Mouse (Mus musculus) embryonic facial prominence, embryonic 15.5 days (tissue): ENCODE measurements around the gene Oxa1l. TPM values are rescaled to one million over a fixed set of nuclear protein-coding genes. Genes with fewer than 3 reads are reported as not detected.
"Not testable (repeated sequence)": the region's sequence is repeated elsewhere in the genome, so short reads cannot be mapped to it uniquely, and the experiment has no call there.

ENCODE experiments used
- ATAC-seq: fragments of 200-750 bp; cut with Nextera tagmentation; 2 replicates; pipeline ENCODE4 v1.8.0; 2017; ENCODE audit warnings: low read depth, moderate TSS enrichment; ENCODE audit not compliant: insufficient number of reproducible peaks, low FRiP score, low TSS enrichment
- H3K27ac ChIP-seq: fragments of 300-500 bp; sonication (generic); replicated peaks from 2 replicates; pipeline ENCODE4 v1.5.1; 2015; ENCODE audit warnings: mild to moderate bottlenecking, inconsistent platforms
- H3K27me3 ChIP-seq: fragments of 300-500 bp; sonication (generic); 2 replicates; pipeline ENCODE4 v1.6.1; 2015; ENCODE audit warnings: inconsistent platforms
- H3K36me3 ChIP-seq: fragments of 300-500 bp; sonication (generic); 2 replicates; pipeline ENCODE4 v1.6.1; 2015; ENCODE audit warnings: mild to moderate bottlenecking, inconsistent platforms
- H3K4me1 ChIP-seq: fragments of 300-500 bp; sonication (generic); 2 replicates; pipeline ENCODE4 v1.6.1; 2015; ENCODE audit warnings: inconsistent platforms
- H3K4me2 ChIP-seq: fragments of 300-500 bp; sonication (generic); replicated peaks from 2 replicates; pipeline ENCODE4 v1.6.1; 2015; ENCODE audit warnings: mild to moderate bottlenecking, inconsistent platforms
- H3K4me3 ChIP-seq: fragments of 300-500 bp; sonication (generic); replicated peaks from 2 replicates; pipeline ENCODE4 v1.5.1; 2015; ENCODE audit warnings: mild to moderate bottlenecking, inconsistent platforms
- H3K9ac ChIP-seq: fragments of 300-500 bp; sonication (generic); 2 replicates; pipeline ENCODE4 v1.6.1; 2015; ENCODE audit warnings: inconsistent platforms
- H3K9me3 ChIP-seq: fragments of 300-500 bp; sonication (generic); replicated peaks from 2 replicates; pipeline ENCODE4 v1.6.1; 2016; ENCODE audit warnings: inconsistent platforms
- WGBS: fragments of 180-500 bp; shearing (Covaris S2); methylation state at CpG from one replicate; pipeline ENCODE4 v1.1.7; 2015; 5-methylcytosine and 5-hydroxymethylcytosine counted together
- polyA plus RNA-seq: library from polyadenylated mRNA; unstranded; fragments of >200 nt; fragmentation: Nextera tagmentation; extraction: Ambion mirVana; gene quantifications from 2 replicates; pipeline ENCODE4 v1.2.1, GENCODE M21; 2015

The Oxa1l gene
- polyA plus RNA-seq, 1 experiment from 2014 or later, result 44.4 TPM

DNA sequence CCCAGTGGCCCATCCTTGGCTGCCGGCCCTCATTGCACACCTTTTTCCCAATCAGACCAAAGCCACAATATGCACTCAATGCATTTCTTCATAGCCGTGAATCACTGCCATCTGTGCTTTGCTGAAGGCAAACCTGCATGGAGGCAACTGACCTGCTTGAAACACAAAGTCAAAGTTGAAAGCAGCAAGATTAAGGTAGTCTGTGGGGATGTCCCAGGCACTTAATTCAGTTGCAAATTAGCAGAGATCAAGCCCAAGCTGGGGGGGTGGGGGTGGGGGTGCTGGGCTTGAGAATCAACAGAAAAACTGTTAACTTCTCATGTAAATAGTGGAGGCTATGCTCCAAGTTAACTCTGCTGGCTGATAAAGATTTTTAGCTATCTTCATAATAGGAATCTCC lies 18.8 kb upstream of the Oxa1l start:
- H3K9ac ChIP-seq, H3K27ac ChIP-seq, H3K27me3 ChIP-seq, H3K36me3 ChIP-seq, H3K4me3 ChIP-seq, H3K9me3 ChIP-seq, H3K4me2 ChIP-seq, ATAC-seq, H3K4me1 ChIP-seq: not testable (repeated sequence)
- 35% methylated on average over 2 of the region's 2 CpGs for WGBS

DNA sequence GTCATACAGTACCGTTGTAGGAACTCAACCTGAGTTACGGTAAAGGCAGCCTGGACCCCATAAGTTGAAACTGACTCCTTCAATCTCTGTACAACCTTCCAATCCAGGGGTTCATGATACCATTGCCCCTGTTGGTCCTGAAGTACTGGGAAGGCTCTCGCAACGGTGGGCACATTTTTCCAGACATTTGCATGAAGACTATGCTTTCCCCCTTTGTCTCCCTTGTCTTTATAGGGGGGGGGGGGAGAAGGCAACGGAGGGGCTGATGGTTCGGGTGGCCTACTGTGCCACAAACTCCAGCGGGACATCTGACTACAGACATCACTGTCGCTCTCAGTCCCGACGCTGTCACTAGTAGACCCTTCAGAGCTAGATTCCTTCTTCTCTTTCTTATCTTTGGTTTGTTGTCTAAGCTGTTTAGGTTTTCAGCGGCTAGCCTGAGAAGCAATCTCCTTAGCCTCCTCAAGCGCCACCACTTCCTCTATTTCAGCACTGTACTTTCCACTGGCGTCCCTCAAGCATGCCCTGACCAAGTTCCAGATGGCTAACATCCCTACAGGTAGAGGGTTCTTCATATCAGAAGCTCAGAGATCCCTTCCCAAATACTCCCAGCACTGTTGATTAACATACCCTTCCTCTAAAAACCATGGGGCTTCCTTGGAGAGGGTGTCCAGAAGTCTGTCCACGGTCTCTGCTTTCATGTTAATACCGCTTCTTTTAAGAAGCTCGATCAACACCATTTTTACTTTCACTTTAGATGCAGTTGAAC lies 9.7 kb upstream of the Oxa1l start:
- H3K9ac ChIP-seq, H3K4me3 ChIP-seq, H3K36me3 ChIP-seq, H3K27me3 ChIP-seq, H3K27ac ChIP-seq, H3K4me2 ChIP-seq, ATAC-seq, H3K9me3 ChIP-seq, H3K4me1 ChIP-seq: not testable (repeated sequence)
- WGBS, result 93% methylated on average over 16 of the region's 16 CpGs

DNA sequence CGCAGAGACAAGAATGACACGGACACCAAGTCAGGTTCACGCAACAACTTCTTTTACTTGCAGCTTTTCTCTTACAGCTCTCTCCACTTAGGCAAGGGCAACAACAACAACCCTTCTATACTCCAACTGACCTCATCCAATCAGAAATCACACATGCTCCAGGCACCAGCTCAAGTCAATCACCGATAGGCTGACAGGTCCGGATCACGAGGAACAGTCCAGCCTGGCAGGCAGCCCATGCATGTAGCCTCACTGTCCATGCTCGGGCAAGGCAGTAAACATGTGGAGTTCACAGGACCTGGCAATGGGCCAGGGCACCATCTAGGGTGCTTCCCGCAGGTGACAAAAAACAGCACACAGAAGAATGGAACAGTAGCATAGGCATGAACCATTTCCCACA lies 8.3 kb upstream of the Oxa1l start:
- no peaks in the 10 kb centered on the region for H3K27me3 ChIP-seq
- 82% methylated on average over 8 of the region's 8 CpGs for WGBS
- ATAC-seq, result no peak
- H3K4me1 ChIP-seq, result no peaks in the 10 kb centered on the region
- no peak overlapping the region for H3K9ac ChIP-seq
- no peak overlapping the region for H3K4me3 ChIP-seq
- no peaks in the 10 kb centered on the region for H3K9me3 ChIP-seq
- H3K36me3 ChIP-seq, result no peaks in the 10 kb centered on the region
- H3K4me2 ChIP-seq, result no peak overlapping the region
- no peak overlapping the region for H3K27ac ChIP-seq

DNA sequence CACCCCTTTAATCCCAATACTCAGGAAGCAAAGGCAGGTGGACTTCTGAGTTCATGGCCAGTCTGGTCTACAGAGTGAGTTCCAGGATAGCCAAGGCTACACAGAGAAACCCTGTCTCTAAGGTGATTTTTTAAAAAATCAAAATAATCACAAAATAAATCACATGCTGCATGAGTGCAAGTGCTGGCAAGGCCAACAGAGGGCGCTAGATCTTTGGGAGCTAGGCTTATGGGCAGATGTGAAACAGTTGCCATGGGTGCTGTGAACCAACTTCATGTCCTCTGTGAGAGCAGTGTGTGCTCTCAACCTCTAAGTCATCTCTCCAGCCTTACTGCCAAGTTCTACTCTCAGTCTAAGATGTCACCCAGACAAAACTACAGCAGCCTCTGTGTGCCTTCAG lies 6.2 kb upstream of the Oxa1l start:
- Histone ChIP-seq H3K27ac (no peak overlapping the region), H3K27me3 (no peaks in the 10 kb centered on the region), H3K9ac (no peak overlapping the region), H3K4me3 (no peak overlapping the region), H3K9me3 (no peaks in the 10 kb centered on the region), H3K36me3 (no peaks in the 10 kb centered on the region), H3K4me1 (no peaks in the 10 kb centered on the region), H3K4me2 (no peak overlapping the region)
- no peak for ATAC-seq
- WGBS, result 43% methylated on average over 1 of the region's 1 CpGs

DNA sequence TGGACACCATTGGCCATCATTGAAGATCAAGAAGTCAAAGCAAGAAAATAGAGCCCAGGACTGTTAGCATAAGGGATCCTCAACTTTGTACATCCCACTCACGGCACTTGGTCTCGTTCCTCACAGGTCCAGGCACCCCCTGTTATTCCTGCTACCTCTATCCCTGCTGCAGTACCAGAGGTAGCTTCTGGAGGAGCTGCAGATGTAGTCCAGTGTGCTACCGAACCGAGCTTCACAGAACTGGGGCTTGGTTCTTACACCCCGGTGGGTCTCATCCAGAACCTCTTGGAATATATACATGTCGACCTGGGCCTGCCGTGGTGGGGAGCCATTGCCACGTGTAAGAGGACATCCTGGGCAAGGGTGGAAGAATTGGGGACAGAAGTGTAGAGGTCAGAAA lies 2.5 kb downstream of the Oxa1l start:
- Histone ChIP-seq H3K9me3 (no peaks in the 10 kb centered on the region), H3K4me1 (peaks cover 10% of the 10 kb centered on the region), H3K9ac (no peak overlapping the region), H3K36me3 (peaks cover 48% of the 10 kb centered on the region), H3K27me3 (no peaks in the 10 kb centered on the region), H3K4me3 (no peak overlapping the region), H3K4me2 (no peak overlapping the region), H3K27ac (no peak overlapping the region)
- ATAC-seq, result no peak
- WGBS, result 93% methylated on average over 8 of the region's 8 CpGs

DNA sequence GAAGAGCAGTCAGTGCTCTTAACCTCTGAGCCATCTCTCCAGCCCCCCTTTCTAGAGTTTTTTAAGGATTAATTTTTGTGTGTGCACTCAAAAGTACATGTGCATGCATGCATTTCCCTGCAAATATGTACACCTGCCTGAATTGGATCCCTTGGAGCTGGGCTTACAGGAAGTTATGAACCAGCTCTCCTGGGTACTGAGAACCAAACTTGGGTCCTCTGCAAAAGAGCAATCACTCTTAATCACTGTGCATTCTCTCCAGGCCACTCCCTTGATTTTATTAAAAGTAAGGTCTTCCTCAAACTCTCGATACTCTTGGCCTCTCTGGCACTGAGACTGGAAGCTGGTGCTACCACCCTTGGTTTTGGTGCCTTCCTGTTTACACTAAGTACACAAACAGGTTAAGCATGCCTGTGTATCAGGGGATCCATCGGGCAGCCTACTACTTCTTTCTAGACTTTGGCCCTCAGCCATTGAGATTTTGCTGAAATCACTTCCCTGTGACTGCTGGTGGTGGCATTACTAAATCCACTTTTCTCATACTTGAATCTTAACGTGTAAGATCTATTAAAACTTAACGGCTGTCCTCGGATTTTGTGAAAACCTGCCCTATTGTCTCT lies 4.5 kb downstream of the Oxa1l start:
- ATAC-seq, result no peak
- Histone ChIP-seq H3K9me3 (no peaks in the 10 kb centered on the region), H3K9ac (no peak overlapping the region), H3K4me2 (no peak overlapping the region), H3K36me3 (peaks cover 67% of the 10 kb centered on the region), H3K27ac (no peak overlapping the region), H3K27me3 (no peaks in the 10 kb centered on the region), H3K4me1 (peaks cover 10% of the 10 kb centered on the region), H3K4me3 (no peak overlapping the region)
- WGBS, result 88% methylated on average over 5 of the region's 5 CpGs

DNA sequence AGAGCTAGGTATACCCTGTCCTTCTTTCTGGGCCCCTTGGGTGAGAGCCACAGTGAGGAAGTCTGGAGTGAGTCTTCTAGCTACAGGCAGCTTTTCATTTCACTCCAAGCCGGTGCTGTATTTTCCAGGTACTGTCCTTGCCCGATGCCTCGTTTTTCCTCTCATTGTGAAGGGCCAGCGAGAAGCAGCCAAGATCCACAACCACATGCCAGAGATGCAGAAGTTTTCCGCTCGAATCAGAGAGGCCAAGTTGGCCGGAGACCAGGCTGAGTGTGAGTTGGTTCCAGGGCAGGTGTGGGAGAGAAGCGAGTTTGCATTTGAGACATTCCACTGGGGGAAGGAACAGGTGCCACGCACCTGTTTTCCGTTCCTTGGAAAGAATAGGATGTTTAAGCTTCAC lies 5.9 kb downstream of the Oxa1l start:
- H3K4me1 ChIP-seq, result peaks cover 8% of the 10 kb centered on the region
- no peak overlapping the region for H3K4me2 ChIP-seq
- H3K9ac ChIP-seq, result no peak overlapping the region
- H3K9me3 ChIP-seq, result no peaks in the 10 kb centered on the region
- H3K4me3 ChIP-seq, result no peak overlapping the region
- H3K36me3 ChIP-seq, result peaks cover 78% of the 10 kb centered on the region
- H3K27ac ChIP-seq, result no peak overlapping the region
- H3K27me3 ChIP-seq, result no peaks in the 10 kb centered on the region
- no peak for ATAC-seq
- WGBS, result 84% methylated on average over 10 of the region's 10 CpGs

DNA sequence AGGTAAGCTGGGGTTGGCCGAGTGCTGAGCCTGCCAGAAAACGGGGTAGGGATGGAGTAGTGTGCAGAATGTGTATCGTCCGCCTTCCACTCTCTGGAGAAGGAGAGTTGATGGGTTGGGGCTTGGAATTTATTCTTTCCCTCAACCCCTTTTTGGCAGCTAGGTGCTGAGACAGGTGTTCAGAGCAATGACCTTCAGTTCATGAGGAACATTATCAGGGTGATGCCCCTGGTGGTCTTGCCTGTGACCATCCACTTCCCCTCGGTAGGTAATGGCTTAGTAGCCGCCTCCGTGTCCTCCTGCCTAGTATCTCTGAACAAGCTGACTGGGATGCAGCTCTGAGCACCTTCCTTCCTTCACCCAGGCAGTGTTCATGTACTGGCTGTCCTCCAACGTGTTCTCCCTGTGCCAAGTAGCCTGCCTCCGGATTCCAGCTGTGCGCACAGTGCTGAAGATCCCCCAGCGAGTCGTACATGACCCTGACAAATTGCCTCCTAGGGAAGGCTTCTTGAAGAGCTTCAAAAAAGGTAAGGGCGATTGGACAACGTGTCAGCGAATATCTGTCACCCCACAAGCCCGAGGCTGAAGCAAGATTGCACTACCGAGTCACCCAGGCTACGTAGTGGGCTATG lies 6.9 kb downstream of the Oxa1l start:
- no peak overlapping the region for H3K4me3 ChIP-seq
- no peak overlapping the region for H3K27ac ChIP-seq
- no peaks in the 10 kb centered on the region for H3K27me3 ChIP-seq
- ATAC-seq, result no peak
- no peak overlapping the region for H3K4me2 ChIP-seq
- WGBS, result 89% methylated on average over 18 of the region's 18 CpGs
- peaks cover under 1% of the 10 kb centered on the region; the same call in 1 of the 2 replicates for H3K4me1 ChIP-seq
- H3K9me3 ChIP-seq, result no peaks in the 10 kb centered on the region
- no peak overlapping the region for H3K9ac ChIP-seq
- H3K36me3 ChIP-seq, result peaks cover 82% of the 10 kb centered on the region

DNA sequence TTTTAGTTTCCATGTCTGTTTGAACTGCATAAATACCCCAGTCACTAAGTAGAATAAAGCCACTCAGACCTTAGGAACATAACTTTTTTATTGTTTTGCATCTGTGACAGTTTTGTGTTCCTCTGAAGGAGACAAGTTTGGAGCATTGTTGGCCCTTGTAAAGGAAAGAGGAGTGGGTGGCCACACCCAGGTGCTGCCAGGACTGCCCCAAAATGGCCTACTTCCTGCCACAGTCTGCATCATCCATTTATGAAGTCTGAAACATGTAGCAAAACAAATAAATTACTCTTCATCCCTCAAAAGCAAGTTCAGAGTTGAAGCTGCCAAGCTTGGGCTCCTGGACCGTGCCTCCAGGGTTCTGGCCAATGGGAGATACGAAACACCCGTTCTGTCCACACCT lies 8.7 kb downstream of the Oxa1l start:
- no peaks in the 10 kb centered on the region for H3K9me3 ChIP-seq
- no peak overlapping the region for H3K4me2 ChIP-seq
- H3K36me3 ChIP-seq, result peaks cover 66% of the 10 kb centered on the region
- no peaks in the 10 kb centered on the region for H3K4me1 ChIP-seq
- WGBS, result 98% methylated on average over 3 of the region's 3 CpGs
- ATAC-seq, result no peak
- H3K4me3 ChIP-seq, result no peak overlapping the region
- H3K27me3 ChIP-seq, result no peaks in the 10 kb centered on the region
- H3K9ac ChIP-seq, result no peak overlapping the region
- no peak overlapping the region for H3K27ac ChIP-seq

DNA sequence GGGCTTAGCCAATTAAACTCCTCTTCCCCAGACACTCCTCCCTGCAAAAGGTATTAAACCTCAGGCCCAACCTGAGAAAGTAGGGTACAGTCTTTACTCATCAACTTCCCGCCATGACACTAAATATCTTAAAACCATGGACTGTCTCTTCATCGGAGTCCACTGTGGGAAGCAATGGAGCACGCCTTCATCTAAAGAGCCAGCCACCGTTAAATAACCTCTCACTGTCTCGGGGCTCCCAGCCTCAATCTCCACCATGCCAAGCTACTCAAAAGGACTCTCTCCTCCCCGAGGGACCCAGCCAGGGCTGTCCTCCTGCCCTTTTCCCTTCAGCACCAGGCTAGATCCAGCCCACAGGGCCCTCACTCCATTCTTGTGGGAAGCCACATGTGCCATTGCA lies 10.0 kb downstream of the Oxa1l start:
- H3K27me3 ChIP-seq, result no peaks in the 10 kb centered on the region
- no peak for ATAC-seq
- no peak overlapping the region for H3K27ac ChIP-seq
- H3K4me1 ChIP-seq, result no peaks in the 10 kb centered on the region
- H3K4me3 ChIP-seq, result no peak overlapping the region
- no peak overlapping the region for H3K4me2 ChIP-seq
- no peaks in the 10 kb centered on the region for H3K9me3 ChIP-seq
- H3K9ac ChIP-seq, result no peak overlapping the region
- WGBS, result 93% methylated on average over 6 of the region's 6 CpGs
- H3K36me3 ChIP-seq, result peaks cover 56% of the 10 kb centered on the region

DNA sequence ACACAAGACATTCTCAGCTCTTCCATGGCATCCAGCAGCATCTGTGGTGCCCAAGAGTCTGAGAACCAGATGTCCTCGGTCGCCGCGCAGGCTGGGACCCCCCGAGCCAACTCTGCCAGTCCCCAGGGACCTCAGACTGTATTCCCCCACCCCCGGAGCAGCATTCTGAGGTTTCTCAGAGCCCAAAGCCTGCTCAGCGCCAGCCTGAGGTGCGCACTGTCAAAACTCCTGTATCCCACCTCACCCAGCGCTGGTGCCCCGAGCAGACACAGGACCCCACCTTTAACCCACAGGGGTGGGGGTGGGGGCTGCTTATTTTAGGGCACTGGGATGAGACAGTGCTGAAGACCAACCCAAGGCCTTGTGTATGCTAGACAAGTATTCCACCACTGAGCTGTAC lies 10.8 kb downstream of the Oxa1l start:
- H3K4me1 ChIP-seq, result no peaks in the 10 kb centered on the region
- H3K27me3 ChIP-seq, result no peaks in the 10 kb centered on the region
- H3K27ac ChIP-seq, result no peak overlapping the region
- no peaks in the 10 kb centered on the region for H3K9me3 ChIP-seq
- no peak overlapping the region for H3K9ac ChIP-seq
- H3K4me3 ChIP-seq, result no peak overlapping the region
- peaks cover 52% of the 10 kb centered on the region for H3K36me3 ChIP-seq
- WGBS, result 95% methylated on average over 10 of the region's 10 CpGs
- no peak overlapping the region for H3K4me2 ChIP-seq
- no peak for ATAC-seq
